Mouse (Mus musculus): ENCODE results near the gene Olfr796.

Gene Olfr796

GRCm38 (mm10) chr10:129612470-129612869, at the start of gene Olfr796:
Gene Olfr796, minus strand, starts transcription at chr10:129612570.
- no peak for DNase-seq

DNA sequence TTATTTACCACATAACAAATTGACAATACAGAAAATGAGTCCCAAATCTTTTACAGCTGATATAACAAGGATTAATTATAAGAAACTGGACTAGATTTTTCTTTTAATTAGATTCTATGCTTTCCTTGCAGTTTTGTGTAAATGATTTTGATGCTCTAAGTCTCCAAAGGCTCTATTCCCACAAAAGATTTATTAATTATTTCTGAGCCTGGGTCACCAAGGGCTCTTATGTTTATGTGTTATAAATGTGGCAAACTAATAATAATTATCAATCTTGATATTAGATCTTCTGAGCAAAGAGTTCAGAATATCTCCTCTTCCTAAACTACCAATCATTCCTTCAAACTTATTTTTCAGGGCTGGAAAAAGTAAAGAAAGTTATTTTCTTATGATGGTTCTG, 45.0 kb upstream of the Olfr796 start, which contains the start of gene Olfr800:
Gene Olfr800, plus strand, starts transcription at position 301 of the 400 bp plus-strand sequence.
- DNase-seq = no peak

GRCm38 (mm10) chr10:129651763-129652162, 39.4 kb upstream of the Olfr796 start:
- no peak for DNase-seq

GRCm38 (mm10) chr10:129637184-129637583, 24.8 kb upstream of the Olfr796 start, which contains the start of gene Olfr799:
Gene Olfr799, plus strand, starts transcription at chr10:129637484.
- no peak for DNase-seq

GRCm38 (mm10) chr10:129627834-129628233, 15.5 kb upstream of the Olfr796 start, which contains the start of gene Olfr798:
Gene Olfr798, minus strand, starts transcription at chr10:129627934.
- DNase-seq = no peak

DNA sequence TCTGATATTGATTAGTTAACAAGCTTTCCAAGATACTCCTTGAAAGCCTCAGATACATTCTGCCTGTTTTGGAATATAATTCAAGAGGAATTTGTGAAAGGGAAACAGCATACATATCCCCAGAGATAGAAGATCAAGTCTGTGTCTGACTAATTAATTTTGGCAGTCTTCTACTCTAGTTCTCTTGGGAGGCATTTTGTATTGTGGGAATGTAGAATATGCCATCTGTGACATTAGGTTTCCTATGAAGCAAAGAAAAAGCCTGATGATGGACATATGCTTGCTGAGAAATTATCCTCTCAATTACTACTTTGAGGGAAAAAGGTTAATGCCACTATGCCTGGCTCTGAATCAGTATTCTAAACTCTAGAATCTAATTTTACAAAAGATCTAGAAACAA, 10.9 kb upstream of the Olfr796 start:
- DNase-seq = no peak

DNA sequence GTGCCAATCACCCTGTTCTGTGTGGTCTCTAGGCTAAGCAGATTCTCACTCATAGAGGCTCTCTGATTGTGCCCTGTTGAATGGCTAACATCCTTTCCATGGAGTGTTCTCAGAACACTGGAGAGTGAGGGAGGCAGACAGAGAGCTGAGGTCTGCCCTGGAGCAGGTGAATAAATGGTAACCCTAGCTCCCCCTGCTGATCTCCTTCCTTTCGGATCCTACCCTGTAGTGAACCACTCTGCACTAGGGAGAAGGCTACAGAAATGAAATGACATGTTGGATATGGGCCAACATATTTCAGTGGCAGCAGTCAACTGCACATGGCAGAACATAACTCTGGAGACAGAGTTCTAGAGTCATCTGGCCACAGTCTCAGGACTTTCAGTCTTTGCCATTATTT, 9.4 kb upstream of the Olfr796 start:
- DNase-seq = no peak

GRCm38 (mm10) chr10:129577066-129577465, 35.3 kb downstream of the Olfr796 start:
- DNase-seq = no peak

DNA sequence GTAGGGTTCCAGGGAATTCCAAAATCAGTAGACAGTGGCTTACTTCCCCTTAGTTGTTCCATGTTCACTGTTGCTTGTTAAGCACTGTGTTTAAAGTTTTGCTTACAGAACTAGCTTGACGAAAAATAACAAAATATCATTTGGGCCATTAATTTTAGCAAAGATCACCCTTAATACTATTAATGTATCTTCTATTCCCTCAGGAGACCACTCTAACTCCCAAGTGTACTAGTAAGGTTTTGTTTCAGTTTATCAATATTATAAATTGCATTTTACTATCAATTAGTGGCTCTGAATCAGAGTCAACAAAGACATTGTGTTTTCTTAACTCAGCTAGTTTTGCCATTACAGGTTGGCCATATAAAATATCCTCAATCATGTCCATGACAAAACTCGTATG, 45.0 kb downstream of the Olfr796 start, which contains the start of gene Olfr794:
Gene Olfr794, plus strand, starts transcription at position 301 of the 400 bp plus-strand sequence.
- DNase-seq = no peak
